Mouse (Mus musculus): Measurements from ENCODE around the gene Fam228b. TPM values are rescaled to one million over a fixed set of nuclear protein-coding genes. Genes with fewer than 3 reads are reported as not detected.

Fam228b gene
- polyA plus RNA-seq, 1 experiment from 2014 or later, result 1.0 TPM

- Histone ChIP-seq H3K36me3 (ENCODE audit: control insufficient read depth, insufficient read depth, low read length) (no peaks in the 10 kb centered on the region), H3K27ac (replicated peaks) (no peak overlapping the region), H3K4me1 (replicated peaks; ENCODE audit: control insufficient read depth, insufficient read depth) (no peaks in the 10 kb centered on the region), H3K9ac (ENCODE audit: low read length) (no peak overlapping the region), H3K4me2 (replicated peaks; ENCODE audit: low read depth) (no peak overlapping the region), H3K9me3 (ENCODE audit: control insufficient read depth, low read length) (no peaks in the 10 kb centered on the region), H3K27me3 (ENCODE audit: control insufficient read depth, insufficient read depth, low read length) (no peaks in the 10 kb centered on the region), H3K4me3 (ENCODE audit: low read depth, low read length) (no peak overlapping the region)
- DNase-seq (ENCODE audit: low spot score) (no peak), ATAC-seq (ENCODE audit: low FRiP score, low TSS enrichment) (no peak)
- 97% methylated on average over 1 of the region's 1 CpGs for WGBS
- TF ChIP-seq CTCF (IDR thresholded peaks at IDR 0.05; ENCODE audit: low read depth), result no peak
- TF ChIP-seq EP300 (optimal IDR thresholded peaks at IDR 0.05), result no peak
These were observed 12.2 kb upstream of the Fam228b start for GRCm38 (mm10) chr12:4781270-4781669.

GRCm38 (mm10) chr12:4780245-4780644, 11.2 kb upstream of the Fam228b start:
- no peak overlapping the region for H3K9ac ChIP-seq (ENCODE audit: low read length)
- H3K36me3 ChIP-seq (ENCODE audit: control insufficient read depth, insufficient read depth, low read length), result no peaks in the 10 kb centered on the region
- no peak overlapping the region for H3K4me2 ChIP-seq (replicated peaks; ENCODE audit: low read depth)
- H3K27ac ChIP-seq (replicated peaks), result no peak overlapping the region
- WGBS, result 54% methylated on average over 2 of the region's 2 CpGs
- H3K27me3 ChIP-seq (ENCODE audit: control insufficient read depth, insufficient read depth, low read length), result no peaks in the 10 kb centered on the region
- H3K9me3 ChIP-seq (ENCODE audit: control insufficient read depth, low read length), result no peaks in the 10 kb centered on the region
- H3K4me1 ChIP-seq (replicated peaks; ENCODE audit: control insufficient read depth, insufficient read depth), result no peaks in the 10 kb centered on the region
- H3K4me3 ChIP-seq (ENCODE audit: low read depth, low read length), result no peak overlapping the region
- TF ChIP-seq CTCF (IDR thresholded peaks at IDR 0.05; ENCODE audit: low read depth) (no peak), EP300 (optimal IDR thresholded peaks at IDR 0.05) (no peak)
- DNase-seq (ENCODE audit: low spot score) (no peak), ATAC-seq (ENCODE audit: low FRiP score, low TSS enrichment) (no peak)

- H3K4me1 ChIP-seq (replicated peaks; ENCODE audit: control insufficient read depth, insufficient read depth), result no peaks in the 10 kb centered on the region
- H3K9ac ChIP-seq (ENCODE audit: low read length), result no peak overlapping the region
- no peak overlapping the region for H3K4me3 ChIP-seq (ENCODE audit: low read depth, low read length)
- no peaks in the 10 kb centered on the region for H3K36me3 ChIP-seq (ENCODE audit: control insufficient read depth, insufficient read depth, low read length)
- DNase-seq (ENCODE audit: low spot score), result no peak
- H3K27ac ChIP-seq (replicated peaks), result no peak overlapping the region
- H3K27me3 ChIP-seq (ENCODE audit: control insufficient read depth, insufficient read depth, low read length), result no peaks in the 10 kb centered on the region
- 84% methylated on average over 6 of the region's 6 CpGs for WGBS
- H3K9me3 ChIP-seq (ENCODE audit: control insufficient read depth, low read length), result no peaks in the 10 kb centered on the region
- no peak for TF ChIP-seq EP300 (optimal IDR thresholded peaks at IDR 0.05)
- ATAC-seq (ENCODE audit: low FRiP score, low TSS enrichment), result no peak
- H3K4me2 ChIP-seq (replicated peaks; ENCODE audit: low read depth), result no peak overlapping the region
These were observed 8.7 kb upstream of the Fam228b start for GRCm38 (mm10) chr12:4777734-4778133.

GRCm38 (mm10) chr12:4775588-4775949, 6.5 kb upstream of the Fam228b start:
- Histone ChIP-seq H3K27me3 (ENCODE audit: control insufficient read depth, insufficient read depth, low read length) (no peaks in the 10 kb centered on the region), H3K27ac (replicated peaks) (no peak overlapping the region), H3K4me3 (ENCODE audit: low read depth, low read length) (no peak overlapping the region), H3K9ac (ENCODE audit: low read length) (no peak overlapping the region), H3K4me2 (replicated peaks; ENCODE audit: low read depth) (no peak overlapping the region), H3K9me3 (ENCODE audit: control insufficient read depth, low read length) (no peaks in the 10 kb centered on the region), H3K36me3 (ENCODE audit: control insufficient read depth, insufficient read depth, low read length) (no peaks in the 10 kb centered on the region), H3K4me1 (replicated peaks; ENCODE audit: control insufficient read depth, insufficient read depth) (no peaks in the 10 kb centered on the region)
- WGBS, result 67% methylated on average over 9 of the region's 9 CpGs
- TF ChIP-seq CTCF (IDR thresholded peaks at IDR 0.05; ENCODE audit: low read depth) (no peak), EP300 (optimal IDR thresholded peaks at IDR 0.05) (no peak)
- ATAC-seq (ENCODE audit: low FRiP score, low TSS enrichment), result no peak
- no peak for DNase-seq (ENCODE audit: low spot score)

- H3K27me3 ChIP-seq (ENCODE audit: control insufficient read depth, insufficient read depth, low read length), result no peaks in the 10 kb centered on the region
- WGBS, result 91% methylated on average over 8 of the region's 8 CpGs
These were observed 6.0 kb upstream of the Fam228b start for GRCm38 (mm10) chr12:4774895-4775587.

GRCm38 (mm10) chr12:4769333-4769723, 261 bp upstream of the Fam228b start:
- H3K27me3 ChIP-seq (ENCODE audit: control insufficient read depth, insufficient read depth, low read length), result no peaks in the 10 kb centered on the region
- peak overlapping the region; percentile 74 for H3K9ac ChIP-seq (ENCODE audit: low read length)
- 18% methylated on average over 13 of the region's 13 CpGs for WGBS
- peak overlapping the region; percentile 63 for H3K4me2 ChIP-seq (replicated peaks; ENCODE audit: low read depth)
- TF ChIP-seq EP300 (optimal IDR thresholded peaks at IDR 0.05), result no peak
- no peak for TF ChIP-seq CTCF (IDR thresholded peaks at IDR 0.05; ENCODE audit: low read depth)
- H3K36me3 ChIP-seq (ENCODE audit: control insufficient read depth, insufficient read depth, low read length), result no peaks in the 10 kb centered on the region
- ATAC-seq (ENCODE audit: low FRiP score, low TSS enrichment), result no peak; the same call in 1 of the 2 replicates
- H3K4me1 ChIP-seq (replicated peaks; ENCODE audit: control insufficient read depth, insufficient read depth), result no peaks in the 10 kb centered on the region
- peak overlapping the region; percentile 85 for H3K27ac ChIP-seq (replicated peaks)
- H3K4me3 ChIP-seq (ENCODE audit: low read depth, low read length), result peak overlapping the region; percentile 66
- no peaks in the 10 kb centered on the region for H3K9me3 ChIP-seq (ENCODE audit: control insufficient read depth, low read length)
- no peak for DNase-seq (ENCODE audit: low spot score)

More at GRCm38 (mm10) chr12:4774895-4775587, 6.0 kb upstream of the Fam228b start:
- DNase-seq (ENCODE audit: low spot score), result no peak
- no peaks in the 10 kb centered on the region for H3K36me3 ChIP-seq (ENCODE audit: control insufficient read depth, insufficient read depth, low read length)
- ATAC-seq (ENCODE audit: low FRiP score, low TSS enrichment), result no peak
- no peak for TF ChIP-seq CTCF (IDR thresholded peaks at IDR 0.05; ENCODE audit: low read depth)
- no peak for TF ChIP-seq EP300 (optimal IDR thresholded peaks at IDR 0.05)
- H3K9me3 ChIP-seq (ENCODE audit: control insufficient read depth, low read length), result no peaks in the 10 kb centered on the region
- no peaks in the 10 kb centered on the region for H3K4me1 ChIP-seq (replicated peaks; ENCODE audit: control insufficient read depth, insufficient read depth)
- no peak overlapping the region for H3K4me3 ChIP-seq (ENCODE audit: low read depth, low read length)
- no peak overlapping the region for H3K9ac ChIP-seq (ENCODE audit: low read length)
- no peak overlapping the region for H3K27ac ChIP-seq (replicated peaks)
- H3K4me2 ChIP-seq (replicated peaks; ENCODE audit: low read depth), result no peak overlapping the region
